Mouse (Mus musculus) v-Abl transformed pro-B cells (cell line): ENCODE measurements around the gene Zcchc14.

ENCODE experiments used
- in situ Hi-C, 2 experiments: fragments of 400-800 bp; cut with MboI; formaldehyde crosslinking; loops; one replicate each; pipeline ENCODE4 v1.15.1; 2025; ENCODE audit not compliant: unreplicated experiment in 2 of 2

Gene Zcchc14

GRCm38 (mm10) chr8:121652774-121653323 is at the start of gene Zcchc14:
Zcchc14 (minus strand) TSS chr8:121652901.
- in situ Hi-C loops, result no loop called here

GRCm38 (mm10) chr8:121699936-121700335 is 47.2 kb upstream of the Zcchc14 start:
- in situ Hi-C loops, result loop anchor here (5.0 to 10.0 kb wide), 3 partner anchors 132 to 235 kb away; no protein-coding TSS in a partner anchor

DNA sequence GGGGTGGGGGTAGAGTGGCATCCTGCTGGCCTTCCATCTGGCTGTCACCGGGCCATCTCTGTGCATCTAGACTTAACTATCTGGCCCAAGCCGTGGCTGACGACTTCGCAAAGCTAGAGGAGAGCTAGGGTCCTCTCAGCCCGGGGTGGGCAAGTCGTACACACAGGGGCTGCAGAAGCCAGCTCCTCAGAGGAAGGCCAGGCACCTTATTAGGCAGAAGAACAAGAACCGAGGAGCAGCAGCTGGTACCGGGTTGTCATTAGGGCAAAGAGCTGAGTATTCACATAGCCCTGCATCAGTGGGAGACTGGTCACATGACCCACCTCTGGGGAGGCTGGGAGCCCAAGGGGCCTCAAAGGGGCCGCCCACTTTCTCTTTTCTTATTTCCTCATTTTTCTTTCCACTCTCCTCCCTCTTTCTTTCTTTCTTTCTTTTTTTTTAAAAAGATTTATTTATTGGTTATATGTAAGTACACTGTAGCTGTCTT is 46.0 kb upstream of the Zcchc14 start:
- in situ Hi-C loops, result loop anchor here (5.0 to 10.0 kb wide), 3 partner anchors 134 to 236 kb away; no protein-coding TSS in a partner anchor

DNA sequence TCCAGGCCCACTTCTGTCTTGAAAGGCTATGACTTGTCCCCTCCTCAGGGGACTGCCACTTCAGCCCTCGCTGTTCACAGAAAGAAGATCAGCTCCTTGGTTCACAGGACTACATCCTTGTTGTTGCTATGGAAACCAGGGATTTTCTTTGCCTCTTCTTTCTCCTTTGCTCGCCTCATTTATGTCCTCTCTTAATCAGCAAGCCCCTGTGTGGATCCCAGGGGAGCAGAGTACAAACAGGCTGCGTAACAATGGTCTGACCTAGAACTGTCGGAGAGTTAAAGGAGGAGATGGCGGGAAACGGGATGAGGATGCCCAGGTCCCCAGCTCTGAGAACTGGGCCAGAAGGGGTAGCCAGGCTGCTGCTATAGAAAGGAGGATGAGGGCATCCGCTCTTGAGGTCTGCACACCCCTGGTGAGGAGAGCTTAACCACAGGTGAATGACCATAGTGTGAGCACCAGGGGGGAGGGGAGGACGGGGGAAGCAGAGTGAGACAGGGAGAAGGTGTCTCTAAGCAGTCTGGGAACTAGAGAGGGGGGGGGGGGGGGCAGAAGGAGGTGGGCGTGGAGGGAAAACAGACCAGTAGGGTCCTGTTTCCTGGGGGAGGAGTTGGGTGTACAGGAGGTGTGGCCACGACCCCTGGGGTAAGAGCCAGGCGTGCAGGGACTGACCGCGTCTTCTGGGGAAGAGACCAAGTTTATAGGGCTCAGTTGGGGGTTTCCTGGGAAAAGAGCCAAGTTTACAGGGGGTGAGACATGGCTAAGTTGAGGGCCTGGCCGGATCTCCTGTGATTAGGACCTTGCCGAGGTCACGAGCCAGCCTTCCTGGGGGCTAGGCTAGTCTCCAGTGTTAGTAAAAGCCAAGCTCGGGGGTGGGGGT is 45.3 kb upstream of the Zcchc14 start:
- in situ Hi-C loops, result loop anchor here (5.0 to 10.0 kb wide), 3 partner anchors 134 to 237 kb away; no protein-coding TSS in a partner anchor

GRCm38 (mm10) chr8:121695585-121696184 is 43.0 kb upstream of the Zcchc14 start:
- in situ Hi-C loops, result loop anchor here (5.0 to 10.0 kb wide), 3 partner anchors 137 to 239 kb away; no protein-coding TSS in a partner anchor

GRCm38 (mm10) chr8:121694453-121694852 is 41.8 kb upstream of the Zcchc14 start:
- in situ Hi-C loops, result loop anchor here (5.0 to 10.0 kb wide), 3 partner anchors 150 to 240 kb away; no protein-coding TSS in a partner anchor

GRCm38 (mm10) chr8:121688496-121688895 is 35.8 kb upstream of the Zcchc14 start:
- in situ Hi-C loops, result loop anchor here (5.0 to 10.0 kb wide), 3 partner anchors 84 to 574 kb away; partner anchors contain the start of gene Foxc2 (in 1 of the 2)

DNA sequence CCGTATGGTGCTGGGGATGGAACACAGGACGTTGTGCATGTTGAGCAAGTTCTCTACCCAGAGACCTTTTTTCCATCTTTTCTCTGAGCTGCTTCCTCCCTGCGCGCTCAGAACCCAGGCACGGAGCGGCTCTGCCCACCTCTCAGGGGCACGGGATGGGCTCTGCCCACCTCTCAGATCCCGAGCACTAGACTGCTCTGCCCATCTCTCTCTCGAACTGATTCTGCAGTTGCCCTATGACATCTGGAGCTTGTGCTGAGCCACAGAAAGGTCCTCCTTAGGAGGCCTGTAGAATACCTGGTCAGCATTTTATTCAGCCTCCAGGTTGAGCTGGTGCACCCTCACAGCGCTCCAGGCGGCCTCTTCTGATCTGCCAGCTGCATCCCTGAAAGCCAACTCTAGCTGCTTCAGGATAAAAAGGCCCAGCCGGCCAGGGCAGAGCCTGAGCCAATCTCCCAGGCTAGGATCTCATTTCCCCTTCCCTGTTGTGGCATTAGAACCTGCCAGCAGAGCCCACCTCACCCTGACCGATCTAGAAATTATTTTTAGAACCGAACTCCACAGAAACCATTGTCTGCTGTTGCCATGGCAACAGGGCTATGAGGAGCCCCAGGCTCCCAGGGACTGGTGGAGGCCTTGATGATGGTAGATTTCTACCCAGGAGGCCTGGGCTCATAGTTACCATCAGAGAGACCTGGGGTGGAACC is 34.9 kb upstream of the Zcchc14 start:
- in situ Hi-C loops, result loop anchor here (5.0 to 10.0 kb wide), 3 partner anchors 83 to 573 kb away; partner anchors contain the start of gene Foxc2 (in 1 of the 2)

- in situ Hi-C loops, result loop anchor here (5.0 to 10.0 kb wide), 3 partner anchors 81 to 571 kb away; partner anchors contain the start of gene Foxc2 (in 1 of the 2)
Measured at GRCm38 (mm10) chr8:121685419-121685818, 32.7 kb upstream of the Zcchc14 start.

DNA sequence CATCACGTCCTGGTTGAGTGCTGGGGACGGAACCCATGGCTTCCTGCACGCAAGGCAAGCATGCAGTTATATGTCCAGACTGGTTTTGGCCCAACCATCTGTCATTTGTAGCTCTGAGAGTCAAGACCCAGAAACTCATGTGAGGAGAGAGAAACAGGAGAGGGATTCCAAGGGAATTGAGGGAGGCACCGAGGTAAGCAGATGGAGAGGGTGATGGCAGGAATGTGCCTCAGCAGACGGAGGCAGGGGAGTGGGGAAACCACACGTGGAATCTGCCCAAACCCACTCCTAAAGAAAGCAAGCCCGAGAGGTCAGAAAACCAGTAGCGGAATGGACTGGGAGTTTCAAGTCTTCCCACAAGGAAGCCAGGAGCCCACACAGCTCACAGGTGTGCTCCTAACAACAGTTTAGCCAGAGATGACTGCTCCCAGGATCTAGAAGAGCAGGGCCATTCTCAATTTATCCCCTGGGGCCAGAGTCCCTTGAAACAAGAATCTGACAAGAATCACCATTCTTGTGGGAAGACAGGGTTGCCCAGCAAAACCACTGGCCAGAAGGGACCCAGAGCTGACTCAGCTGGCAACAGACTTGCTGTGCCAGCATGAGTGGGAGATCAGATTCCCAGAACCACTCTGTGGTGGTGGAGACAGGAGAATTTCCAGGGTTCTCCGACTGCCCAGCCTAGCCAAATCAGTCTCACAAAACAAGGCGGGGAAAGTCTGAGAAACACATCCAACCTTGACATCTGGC is 30.6 kb upstream of the Zcchc14 start:
- in situ Hi-C loops, result loop anchor here (10.0 kb wide), 2 partner anchors 78 to 568 kb away; partner anchors contain the start of gene Foxc2 (in 1 of the 2)

GRCm38 (mm10) chr8:121681457-121681856 is 28.8 kb upstream of the Zcchc14 start:
- in situ Hi-C loops, result loop anchor here (10.0 kb wide), 2 partner anchors 77 to 567 kb away; partner anchors contain the start of gene Foxc2 (in 1 of the 2)

DNA sequence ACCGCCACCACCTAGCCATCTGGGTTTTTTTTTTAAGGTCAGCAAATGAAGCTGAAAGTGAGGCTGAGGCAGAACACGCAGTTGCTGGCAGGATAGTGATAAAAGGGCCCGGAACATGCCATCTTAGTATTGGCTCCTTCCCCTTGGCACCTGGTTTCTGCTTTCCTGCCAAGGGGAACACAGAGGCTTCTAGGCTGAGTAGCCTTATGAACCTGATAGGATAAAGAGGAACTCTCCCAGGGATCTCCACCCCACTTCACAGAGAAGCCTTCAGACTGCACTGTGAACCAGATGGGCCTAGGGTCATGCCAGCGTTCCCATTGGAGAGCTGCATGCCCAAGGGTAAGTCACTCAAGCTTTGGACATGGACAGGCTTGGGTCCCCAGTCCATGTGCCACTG is 28.2 kb upstream of the Zcchc14 start:
- in situ Hi-C loops, result loop anchor here (10.0 kb wide), 2 partner anchors 76 to 566 kb away; partner anchors contain the start of gene Foxc2 (in 1 of the 2)

GRCm38 (mm10) chr8:121678696-121679095 is 26.0 kb upstream of the Zcchc14 start:
- in situ Hi-C loops, result loop anchor here in 1 of 2 experiments (5.0 kb wide), 1 partner anchor 71 kb away; no protein-coding TSS in a partner anchor

DNA sequence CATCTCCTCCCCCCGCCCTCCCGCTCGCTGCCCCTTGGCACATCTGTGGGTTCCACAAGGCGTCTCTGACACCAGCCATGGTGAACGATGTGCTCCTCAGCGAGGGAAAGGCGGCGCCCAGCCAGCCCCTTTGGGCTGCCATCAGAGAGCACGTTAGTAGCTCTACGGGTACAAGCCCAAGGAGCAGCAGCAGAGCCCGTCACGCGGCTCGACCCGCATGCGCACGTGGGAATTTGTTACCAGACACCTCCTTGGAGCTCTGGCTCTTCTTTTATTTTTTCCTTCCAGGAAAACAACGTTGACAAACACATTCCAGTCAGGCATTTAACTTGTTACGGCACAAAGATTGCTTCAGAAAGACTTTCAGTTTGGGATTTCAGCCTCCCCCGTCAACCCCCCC is 23.0 kb upstream of the Zcchc14 start:
- in situ Hi-C loops, result loop anchor here in 1 of 2 experiments (5.0 kb wide), 1 partner anchor 68 kb away; no protein-coding TSS in a partner anchor

DNA sequence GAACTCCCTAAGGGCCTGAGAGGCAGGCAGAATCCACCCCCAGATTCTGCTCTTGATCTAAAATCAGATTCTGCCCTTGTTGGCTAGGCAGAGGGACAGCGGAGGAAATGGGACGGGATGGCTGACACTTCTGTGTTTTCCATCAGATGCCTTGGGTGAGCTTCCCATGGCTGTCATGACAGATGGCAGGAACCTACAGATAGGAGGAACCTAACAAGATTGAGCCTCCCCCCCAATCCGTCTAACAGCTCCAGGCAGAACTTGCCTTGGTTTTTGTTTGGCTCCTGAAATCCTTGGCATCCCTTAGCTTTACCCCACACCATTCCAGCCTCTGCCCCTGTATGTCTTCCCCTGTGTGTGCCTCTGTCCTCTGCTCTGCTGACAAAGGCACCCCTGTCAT is 22.5 kb upstream of the Zcchc14 start:
- in situ Hi-C loops, result loop anchor here in 1 of 2 experiments (5.0 kb wide), 1 partner anchor 68 kb away; no protein-coding TSS in a partner anchor

GRCm38 (mm10) chr8:121674524-121674923 is 21.8 kb upstream of the Zcchc14 start:
- in situ Hi-C loops, result no loop called here

GRCm38 (mm10) chr8:121673917-121674316 is 21.2 kb upstream of the Zcchc14 start:
- in situ Hi-C loops, result no loop called here

GRCm38 (mm10) chr8:121673153-121673552 is 20.5 kb upstream of the Zcchc14 start:
- in situ Hi-C loops, result no loop called here

DNA sequence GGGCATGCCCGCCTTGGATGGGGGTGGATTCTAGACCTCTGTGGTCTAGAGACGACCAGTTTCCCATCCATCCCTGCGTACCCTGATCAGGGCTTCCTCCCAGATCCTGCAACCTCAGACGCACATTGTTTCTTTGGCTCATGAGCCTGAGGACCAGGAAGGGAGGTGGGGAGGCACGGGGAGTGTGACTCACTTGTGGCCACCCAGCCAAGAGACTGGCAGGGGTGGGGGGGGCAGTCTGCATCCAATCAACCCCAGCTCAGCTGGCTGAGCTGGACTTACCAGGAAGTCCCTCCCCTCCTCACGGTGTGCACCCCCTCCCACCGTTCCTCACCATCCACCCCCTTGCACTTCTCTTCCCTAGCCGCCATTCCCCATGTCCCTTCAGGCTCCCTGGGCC is 16.5 kb upstream of the Zcchc14 start:
- in situ Hi-C loops, result no loop called here
